Mouse (Mus musculus) spleen, adult 2 months (tissue): ENCODE measurements at regions not wholly inside any gene's neighbourhood (a gene's known extent, or its start where the extent isn't known, plus 50 kb on each side); places are given as distances from the start of the nearest gene placed in this dataset.

ENCODE experiments used
- CTCF ChIP-seq: fragments of 200-500 bp; IDR thresholded peaks from 2 replicates; pipeline ENCODE4 v1.5.1; 2011; ENCODE audit warnings: mild to moderate bottlenecking, inconsistent platforms; ENCODE audit not compliant: insufficient read depth, insufficient read length, insufficient replicate concordance; ENCODE audit errors: extremely low read depth
- POLR2A ChIP-seq: fragments of 200-500 bp; IDR thresholded peaks from 2 replicates; pipeline ENCODE4 v1.6.1; 2011; ENCODE audit warnings: low read depth, low read length, inconsistent platforms

GRCm38 (mm10) chrX:12432289-12432688, 155.3 kb upstream of the Atp6ap2 start:
- TF ChIP-seq CTCF (no peak), POLR2A (no peak)
